Mouse (Mus musculus) small intestine, adult 10 weeks (tissue): ENCODE measurements around the gene Mrps6. TPM values are rescaled to one million over a fixed set of nuclear protein-coding genes. Genes with fewer than 3 reads are reported as not detected.

ENCODE experiments used
- polyA plus RNA-seq: library from polyadenylated mRNA; stranded (reverse); fragments of 350-450 nt; fragmentation: Illumina TruSeq; extraction: RNeasy Lipid Tissue Mini Kit (QIAGEN cat#74804); gene quantifications from one replicate; pipeline ENCODE4 v1.2.3, GENCODE M21; 2014; ENCODE audit warnings: low replicate concordance

Mrps6 gene
- polyA plus RNA-seq = 27.9 TPM

DNA sequence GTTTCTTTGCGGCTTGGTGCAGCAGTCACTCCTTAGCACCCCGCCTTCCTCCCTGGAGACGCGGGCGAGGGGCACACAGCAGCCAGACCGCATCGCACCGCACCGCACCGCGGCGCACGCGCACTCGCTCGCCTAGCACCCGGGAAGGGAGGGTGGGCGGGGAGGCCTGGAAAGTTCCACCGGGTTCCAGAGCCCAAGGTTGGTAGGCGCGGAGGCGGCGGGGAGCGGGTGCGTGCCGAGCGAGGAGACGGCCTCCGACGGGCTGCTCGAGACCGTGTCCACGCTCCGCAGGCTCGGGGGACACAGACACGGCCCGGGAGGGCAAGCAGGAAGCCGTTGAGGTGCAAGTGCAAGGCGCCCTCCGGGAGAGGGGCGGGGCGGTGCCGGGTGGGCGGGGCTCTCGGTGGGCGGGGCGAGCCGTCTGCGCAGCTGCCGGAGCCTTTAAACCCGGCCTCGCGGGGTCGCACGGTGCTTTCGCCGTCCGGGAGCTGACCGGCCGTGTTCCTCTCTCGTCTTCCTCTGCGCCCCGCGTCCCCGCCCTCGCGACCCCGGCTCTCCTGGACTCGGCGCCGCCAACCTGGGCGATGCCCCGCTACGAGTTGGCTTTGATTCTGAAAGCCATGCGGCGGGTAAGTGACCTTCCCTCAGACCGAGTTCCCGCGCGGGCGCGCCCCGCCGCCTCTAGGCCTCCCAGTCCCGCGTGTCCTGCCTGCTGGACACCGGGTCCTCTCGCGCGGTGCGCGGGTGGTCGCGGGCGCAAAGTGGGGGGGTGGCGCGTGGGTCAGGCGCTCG, at the start of gene Mrps6, which contains the start of the genes Gm49711 and Slc5a3:
Gene Mrps6 (plus strand): TSS at position 419 of the 792 bp plus-strand sequence.
Gene Gm49711 (plus strand): TSS at position 465 of the 792 bp plus-strand sequence.
Gene Slc5a3 (plus strand): TSS at position 471 of the 792 bp plus-strand sequence.

Other genes starting within 250 kb of the Mrps6 start
- gene Gm49711, start within 50 bp of the Mrps6 start, polyA plus RNA-seq = not detected
- 4.1 TPM for gene Slc5a3, start 52 bp downstream of the Mrps6 start, polyA plus RNA-seq
- gene Kcne2, start 234.1 kb downstream of the Mrps6 start, polyA plus RNA-seq = not detected
- gene Smim11, start 243.0 kb downstream of the Mrps6 start, polyA plus RNA-seq = 56.3 TPM